Mouse (Mus musculus) megakaryocyte progenitor cell, adult 5-6 weeks (primary cell): ENCODE data around the gene Mettl24. TPM values are rescaled to one million over a fixed set of nuclear protein-coding genes. Genes with fewer than 3 reads are reported as not detected.
"Not testable (repeated sequence)": the region's sequence is repeated elsewhere in the genome, so short reads cannot be mapped to it uniquely, and the experiment has no call there.

Experiments used
- ATAC-seq: replicated peaks from 2 replicates; pipeline ENCODE4 v1.8.0; 2016; ENCODE audit warnings: mild to moderate bottlenecking, moderate TSS enrichment, inconsistent platforms; ENCODE audit not compliant: poor library complexity
- total RNA-seq, 2 experiments: library from RNA; stranded (forward) in 1 of 2; stranded (reverse) in 1 of 2; fragments of 157-497, 149-512 nt in 1 of 2; fragments of 200-1000 nt in 1 of 2; gene quantifications; 2 replicates each; pipeline versions ENCODE4 v1.2.3 to v1.2.4; 2015 to 2017

Gene Mettl24
- total RNA-seq, 2 experiments from 2014 or later: not detected

DNA sequence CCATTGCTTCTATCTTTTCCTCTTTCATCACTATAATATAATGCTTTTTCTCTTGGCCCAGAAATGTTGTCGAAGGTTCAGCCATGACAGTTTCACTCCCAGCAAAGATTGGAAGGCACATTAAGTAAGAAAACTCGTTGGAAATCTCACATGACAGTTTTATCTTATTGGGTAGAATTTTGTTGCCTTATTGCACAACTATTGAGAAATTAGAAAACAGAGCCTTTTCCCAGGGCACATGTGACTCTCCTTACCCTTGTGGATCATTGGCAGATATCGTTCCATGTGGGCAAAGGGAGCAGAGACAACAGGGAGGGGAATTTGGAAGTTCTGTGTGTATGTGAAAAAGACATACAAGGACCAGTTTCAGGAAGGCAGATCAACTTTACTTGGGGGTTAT is 107.3 kb downstream of the Mettl24 start:
- no peak for ATAC-seq

DNA sequence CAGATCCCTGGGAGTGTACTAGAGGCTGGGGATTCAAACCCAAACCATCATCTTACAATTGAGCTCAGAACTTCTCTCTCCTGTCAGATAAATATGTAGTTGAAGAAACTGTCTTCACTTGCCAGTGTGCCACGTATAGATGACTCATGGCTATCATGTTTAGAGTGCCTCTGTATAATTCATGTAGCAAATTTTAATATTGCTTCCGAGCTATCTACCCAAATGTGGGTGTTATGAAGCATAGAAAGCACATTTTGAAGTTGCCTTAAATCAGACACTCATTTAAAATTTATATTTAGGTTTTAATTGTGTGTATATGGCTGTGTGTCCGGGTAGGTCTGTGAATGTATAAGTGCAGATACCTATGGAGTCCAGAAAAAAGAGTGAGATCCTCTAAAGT is 109.0 kb downstream of the Mettl24 start:
- no peak for ATAC-seq

DNA sequence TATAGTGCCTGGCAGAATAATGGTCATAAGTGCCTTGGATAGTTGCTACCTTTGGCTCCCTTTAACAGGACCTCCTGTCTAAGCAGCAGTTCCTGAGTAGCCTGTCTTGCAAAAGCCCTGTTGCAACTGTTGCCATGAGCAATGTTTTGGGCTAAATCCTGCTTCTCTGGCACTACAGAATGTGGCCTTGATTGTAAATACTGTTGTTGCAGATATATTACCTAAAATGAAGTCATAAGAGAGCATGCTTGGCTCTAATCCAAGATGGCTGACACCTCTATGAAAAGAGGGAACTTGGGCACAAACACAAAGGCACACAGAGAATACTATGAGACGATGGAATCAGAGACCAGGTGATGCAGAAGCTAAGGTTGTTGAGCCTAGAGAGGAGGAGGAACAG is 122.1 kb downstream of the Mettl24 start:
- ATAC-seq: no peak

- ATAC-seq: no peak
Measured at GRCm38 (mm10) chr10:40806221-40806620, 123.1 kb downstream of the Mettl24 start.

DNA sequence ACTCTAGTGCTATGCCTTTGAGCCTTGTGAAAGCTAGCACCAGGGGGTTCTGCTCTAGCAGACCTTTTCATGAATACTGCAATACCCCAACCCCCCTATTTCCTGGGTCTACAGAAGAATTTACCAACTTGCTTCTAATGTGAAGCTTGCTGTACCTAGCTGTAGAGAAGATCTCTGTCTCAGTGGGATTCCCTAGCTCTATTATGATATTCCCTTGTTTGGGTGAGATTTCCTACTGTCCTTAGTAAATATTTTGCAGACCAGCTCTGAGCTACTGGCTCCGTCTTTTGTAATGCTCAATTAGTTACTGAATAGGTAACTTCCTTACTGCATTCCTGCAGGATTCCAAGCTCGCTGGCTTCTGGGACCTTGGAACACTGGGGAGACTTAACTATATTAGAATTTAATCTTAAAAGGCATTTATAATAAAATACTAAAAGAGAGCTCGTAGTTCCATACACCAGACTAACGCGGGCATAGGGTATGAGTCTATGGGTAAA is 126.4 kb downstream of the Mettl24 start:
- not testable (repeated sequence) for ATAC-seq

GRCm38 (mm10) chr10:40813627-40814026 is 130.5 kb downstream of the Mettl24 start:
- peak; percentile 64 for ATAC-seq

DNA sequence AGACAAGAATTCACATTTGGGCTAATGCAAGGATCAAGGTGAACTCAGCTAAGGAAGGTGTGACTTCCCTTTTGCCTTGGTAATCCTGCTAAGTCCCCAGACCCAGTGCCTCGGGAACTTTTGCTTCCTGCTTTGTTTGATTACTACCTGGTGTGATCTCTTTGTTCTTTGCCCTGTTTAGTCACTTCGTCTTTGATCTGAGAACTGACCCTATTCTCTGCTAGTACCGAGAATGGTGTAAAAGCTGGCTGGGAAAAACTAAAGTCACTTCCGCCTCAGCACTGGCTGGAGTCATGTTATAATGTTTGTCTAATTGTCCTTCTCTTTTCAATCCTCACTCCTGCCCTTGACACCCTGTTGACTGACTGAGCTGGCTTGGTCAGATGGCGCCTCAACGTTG is 133.4 kb downstream of the Mettl24 start:
- no peak for ATAC-seq

- ATAC-seq: no peak
Measured at GRCm38 (mm10) chr10:40825952-40826351, 142.9 kb downstream of the Mettl24 start.

GRCm38 (mm10) chr10:40827706-40828105 is 144.6 kb downstream of the Mettl24 start:
- ATAC-seq: no peak

DNA sequence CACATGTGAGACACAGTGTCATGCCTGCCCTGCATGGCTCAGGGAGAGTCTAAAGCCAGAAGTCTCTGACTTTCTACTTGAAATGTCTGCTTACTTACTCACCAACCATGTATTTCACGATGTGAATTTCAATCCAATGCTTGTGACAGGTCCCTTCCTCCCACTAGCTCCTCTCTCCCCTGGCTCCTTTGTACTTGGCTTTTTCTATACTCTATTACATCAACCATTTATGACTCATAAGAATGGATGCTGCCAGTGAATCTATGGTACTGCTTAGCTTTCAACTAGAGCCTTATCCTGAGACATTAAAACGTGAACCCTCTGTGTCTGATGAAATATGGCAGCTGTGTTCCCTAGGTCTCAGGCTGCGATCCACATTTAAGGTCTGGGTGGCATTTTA is 147.2 kb downstream of the Mettl24 start:
- no peak for ATAC-seq

GRCm38 (mm10) chr10:40831267-40831666 is 148.2 kb downstream of the Mettl24 start:
- no peak for ATAC-seq

DNA sequence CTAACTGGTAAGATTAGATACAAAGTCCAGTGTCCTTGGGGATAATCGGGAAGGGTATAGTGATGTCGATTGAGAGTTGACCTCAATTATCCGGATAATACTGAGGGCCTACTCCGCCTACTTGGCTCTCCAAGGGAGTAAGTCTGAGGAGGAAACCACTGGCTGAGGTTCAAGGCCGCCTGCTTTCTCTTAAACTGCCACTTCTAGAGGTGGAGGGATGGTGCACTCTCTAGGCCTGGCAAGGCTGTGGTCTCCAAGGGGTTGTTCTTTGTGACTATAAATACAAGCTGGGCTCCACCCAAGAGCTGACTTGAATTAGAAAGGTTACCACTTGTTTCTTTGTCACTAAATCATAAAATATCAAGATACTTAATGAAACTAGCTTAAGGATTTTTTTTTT is 157.0 kb downstream of the Mettl24 start:
- no peak for ATAC-seq

- no peak for ATAC-seq
Measured at GRCm38 (mm10) chr10:40843841-40844240, 160.8 kb downstream of the Mettl24 start.

DNA sequence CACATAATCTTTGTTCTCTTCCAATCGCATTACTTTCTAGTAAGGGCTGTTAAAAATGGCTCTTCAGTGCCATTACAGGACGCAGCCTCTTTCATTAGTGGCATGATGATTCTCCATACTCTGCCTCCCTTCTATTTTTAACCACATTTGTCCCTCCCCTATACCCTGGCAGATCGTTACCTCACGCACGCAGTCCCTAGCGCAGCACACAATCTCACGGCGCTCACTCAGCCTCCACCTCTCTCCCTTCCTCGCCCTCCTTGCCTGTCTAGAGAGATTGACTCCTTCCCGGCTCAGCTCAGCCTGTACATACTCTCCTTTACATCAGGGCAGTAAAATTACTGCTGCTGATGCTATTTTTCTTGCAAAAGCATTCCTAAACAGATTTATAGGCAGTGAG is 161.5 kb downstream of the Mettl24 start:
- ATAC-seq: no peak

DNA sequence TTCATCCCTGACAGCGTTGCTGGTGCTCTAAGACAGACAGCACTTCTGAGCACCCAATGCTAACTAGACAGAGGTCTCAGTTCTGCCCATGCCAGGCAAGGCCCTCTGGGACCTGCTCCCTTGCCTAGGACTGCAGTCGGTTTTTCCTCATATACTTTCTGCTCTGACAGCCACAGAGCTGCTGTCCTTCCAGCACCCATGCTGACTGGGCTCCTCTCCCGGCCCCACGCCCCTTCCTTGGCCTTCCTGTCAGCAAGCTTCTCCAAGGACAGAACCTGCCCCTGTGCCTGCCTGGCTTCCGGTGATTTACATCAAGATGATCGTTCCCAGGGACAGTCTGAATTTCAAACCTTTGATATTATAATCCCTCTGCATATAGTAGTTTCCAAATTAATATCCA is 162.5 kb downstream of the Mettl24 start:
- no peak for ATAC-seq

GRCm38 (mm10) chr10:40847176-40847874 is 164.2 kb downstream of the Mettl24 start:
- 0 out of 2 replicates have a peak, but pooled peaks have one; percentile 20 for ATAC-seq

DNA sequence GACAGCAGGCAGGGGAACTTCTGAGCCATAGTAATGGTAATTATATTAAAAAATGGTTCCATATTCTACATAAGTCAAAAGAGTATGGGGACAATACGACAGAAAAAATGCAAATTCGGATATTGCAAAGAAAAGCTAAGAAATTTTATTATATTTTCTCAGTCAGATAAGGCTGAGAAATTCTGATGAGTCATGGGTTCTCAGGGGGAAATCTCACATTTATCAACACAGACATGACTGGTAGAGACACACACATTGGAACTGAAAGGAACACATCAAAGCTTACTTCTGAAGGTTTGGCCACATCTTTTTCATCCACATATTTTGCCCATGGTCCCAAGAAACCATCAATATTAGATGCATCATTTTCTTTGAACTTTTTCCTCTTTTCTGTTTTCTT is 167.6 kb downstream of the Mettl24 start:
- ATAC-seq: no peak

- ATAC-seq: no peak
Measured at GRCm38 (mm10) chr10:40851138-40851537, 168.1 kb downstream of the Mettl24 start.

DNA sequence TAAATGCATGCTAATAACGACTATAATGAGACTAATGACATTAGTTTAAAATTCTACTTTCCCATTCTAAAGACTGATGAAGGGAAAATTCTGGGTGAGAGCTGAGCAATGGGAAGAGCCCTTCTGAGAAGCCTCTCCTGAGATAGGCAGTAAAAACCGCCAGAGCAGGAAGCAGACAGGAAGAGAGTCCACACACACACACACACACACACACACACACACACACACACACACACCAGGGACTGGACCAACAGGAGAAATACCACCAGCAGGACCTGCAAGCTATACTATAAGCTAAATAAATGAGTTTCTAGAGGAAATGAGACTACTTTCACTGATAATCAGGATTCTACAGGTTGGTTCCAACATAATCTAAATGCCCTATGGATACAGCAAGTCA is 172.5 kb downstream of the Mettl24 start:
- ATAC-seq: no peak

GRCm38 (mm10) chr10:40856703-40857102 is 173.6 kb downstream of the Mettl24 start:
- no peak for ATAC-seq

- ATAC-seq: no peak
Measured at GRCm38 (mm10) chr10:40857599-40857998, 174.5 kb downstream of the Mettl24 start.
